Mouse (Mus musculus) stomach, embryonic 16.5 days (tissue): ENCODE measurements at regions not wholly inside any gene's neighbourhood (a gene's known extent, or its start where the extent isn't known, plus 50 kb on each side); places are given as distances from the start of the nearest gene placed in this dataset.

Experiments used
- ATAC-seq: fragments of 200-750 bp; cut with Nextera tagmentation; 2 replicates; pipeline ENCODE4 v1.8.0; 2017; ENCODE audit warnings: moderate number of reproducible peaks, moderate TSS enrichment; ENCODE audit not compliant: insufficient read depth, low FRiP score
- H3K27ac ChIP-seq: fragments of 300-500 bp; sonication (generic); 2 replicates; pipeline ENCODE4 v1.5.1; 2014; ENCODE audit warnings: low read length
- H3K27me3 ChIP-seq: fragments of 300-500 bp; sonication (generic); 2 replicates; pipeline ENCODE4 v1.6.1; 2014; ENCODE audit warnings: low read length, control low read depth, mixed read lengths; ENCODE audit not compliant: control insufficient read depth, insufficient read depth
- H3K36me3 ChIP-seq: fragments of 300-500 bp; sonication (generic); 2 replicates; pipeline ENCODE4 v1.6.1; 2014; ENCODE audit warnings: low read length; ENCODE audit not compliant: control insufficient read depth, insufficient read depth
- H3K4me1 ChIP-seq: fragments of 300-500 bp; sonication (generic); 2 replicates; pipeline ENCODE4 v1.6.1; 2014; ENCODE audit warnings: low read length, control low read depth, mixed read lengths; ENCODE audit not compliant: control insufficient read depth, insufficient read depth
- H3K4me2 ChIP-seq: fragments of 300-500 bp; sonication (generic); 2 replicates; pipeline ENCODE4 v1.6.1; 2014; ENCODE audit warnings: low read depth, low read length, mixed read lengths
- H3K4me3 ChIP-seq: fragments of 300-500 bp; sonication (generic); replicated peaks from 2 replicates; pipeline ENCODE4 v1.5.1; 2014; ENCODE audit warnings: mild to moderate bottlenecking, low read length
- H3K9ac ChIP-seq: fragments of 300-500 bp; sonication (generic); 2 replicates; pipeline ENCODE4 v1.6.1; 2014; ENCODE audit warnings: low read length
- H3K9me3 ChIP-seq: fragments of 300-500 bp; sonication (generic); replicated peaks from 2 replicates; pipeline ENCODE4 v1.6.1; 2016; ENCODE audit warnings: low read length, control low read depth; ENCODE audit not compliant: control insufficient read depth
- WGBS: fragments of 180-500 bp; shearing (Covaris S2); extraction: QIAGEN DNeasy Blood & Tissue Kit; methylation state at CpG from one replicate; pipeline ENCODE4 v1.1.7; 2014; 5-methylcytosine and 5-hydroxymethylcytosine counted together

- ATAC-seq: no peak
- 67% methylated on average over 7 of the region's 7 CpGs for WGBS
Measured at GRCm38 (mm10) chr6:135433753-135434152, 71.4 kb downstream of the Emp1 start.

DNA sequence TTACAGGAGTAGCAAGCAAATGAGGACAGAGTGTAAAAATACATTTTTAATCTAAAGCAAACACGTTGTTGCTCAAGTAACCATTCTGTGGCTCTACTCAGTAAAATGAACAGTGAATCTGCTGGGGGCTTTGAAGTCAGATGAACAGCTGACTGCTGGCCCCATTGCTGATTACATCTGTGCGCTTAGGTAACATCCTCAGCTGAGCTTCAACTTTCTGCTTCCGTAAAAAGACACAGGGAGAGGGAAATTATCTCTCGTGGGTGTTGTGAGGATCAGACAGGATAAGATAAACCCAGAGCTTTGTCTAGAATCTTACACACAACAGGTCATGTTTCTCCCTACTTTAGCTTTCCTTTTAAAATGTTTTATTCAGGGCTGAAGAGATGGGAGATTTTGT is 74.0 kb downstream of the Emp1 start:
- Histone ChIP-seq H3K27ac (no peak overlapping the region), H3K36me3 (no peaks in the 10 kb centered on the region), H3K27me3 (no peaks in the 10 kb centered on the region), H3K4me2 (no peak overlapping the region), H3K9ac (no peak overlapping the region), H3K9me3 (peaks cover 6% of the 10 kb centered on the region; the same call in 1 of the 2 replicates), H3K4me1 (no peaks in the 10 kb centered on the region), H3K4me3 (no peak overlapping the region)
- no peak for ATAC-seq
- WGBS: 67% methylated on average over 4 of the region's 4 CpGs

More at GRCm38 (mm10) chr6:135433753-135434152, 71.4 kb downstream of the Emp1 start:
- Histone ChIP-seq H3K4me3 (no peak overlapping the region), H3K27me3 (no peaks in the 10 kb centered on the region), H3K9ac (no peak overlapping the region), H3K4me1 (no peaks in the 10 kb centered on the region), H3K36me3 (no peaks in the 10 kb centered on the region), H3K4me2 (no peak overlapping the region), H3K9me3 (peaks cover 6% of the 10 kb centered on the region; the same call in 1 of the 2 replicates), H3K27ac (no peak overlapping the region)

DNA sequence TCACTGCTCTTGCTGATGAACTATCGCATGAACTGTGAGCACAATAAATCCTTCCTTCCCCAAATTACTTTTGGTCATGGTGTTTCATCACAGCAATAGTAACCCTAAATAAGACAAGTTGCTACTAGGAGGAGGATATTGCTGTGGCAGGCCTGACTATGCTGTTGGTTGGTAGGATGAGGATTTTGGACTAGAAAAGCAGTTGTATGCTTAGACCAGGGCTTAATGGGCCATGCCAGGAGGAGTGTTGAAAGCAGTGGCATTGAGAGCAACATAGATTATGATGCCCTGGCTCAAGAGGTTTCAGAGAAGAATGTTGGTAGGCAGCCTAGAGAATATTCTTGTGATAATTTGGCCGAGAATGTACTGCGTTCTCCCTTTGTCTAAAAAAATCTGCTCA is 75.9 kb downstream of the Emp1 start:
- no peak overlapping the region for H3K9ac ChIP-seq
- no peaks in the 10 kb centered on the region for H3K36me3 ChIP-seq
- H3K27me3 ChIP-seq: no peaks in the 10 kb centered on the region
- ATAC-seq: no peak
- H3K4me1 ChIP-seq: no peaks in the 10 kb centered on the region
- 91% methylated on average over 3 of the region's 3 CpGs for WGBS
- no peak overlapping the region for H3K27ac ChIP-seq
- no peak overlapping the region for H3K4me3 ChIP-seq
- H3K4me2 ChIP-seq: no peak overlapping the region
- H3K9me3 ChIP-seq: peaks cover 6% of the 10 kb centered on the region; the same call in 1 of the 2 replicates

- peaks cover 6% of the 10 kb centered on the region; the same call in 1 of the 2 replicates for H3K9me3 ChIP-seq
- H3K27ac ChIP-seq: no peak overlapping the region
- H3K4me1 ChIP-seq: 0 out of 2 replicates have a peak, but pooled peaks cover 3% of the 10 kb centered on the region
- ATAC-seq: no peak
- H3K4me2 ChIP-seq: no peak overlapping the region
- no peak overlapping the region for H3K9ac ChIP-seq
- 66% methylated on average over 11 of the region's 11 CpGs for WGBS
- no peaks in the 10 kb centered on the region for H3K36me3 ChIP-seq
- no peaks in the 10 kb centered on the region; the same call in 1 of the 2 replicates for H3K27me3 ChIP-seq
- H3K4me3 ChIP-seq: no peak overlapping the region
Measured at GRCm38 (mm10) chr6:135441126-135441871, 79.0 kb downstream of the Emp1 start.

DNA sequence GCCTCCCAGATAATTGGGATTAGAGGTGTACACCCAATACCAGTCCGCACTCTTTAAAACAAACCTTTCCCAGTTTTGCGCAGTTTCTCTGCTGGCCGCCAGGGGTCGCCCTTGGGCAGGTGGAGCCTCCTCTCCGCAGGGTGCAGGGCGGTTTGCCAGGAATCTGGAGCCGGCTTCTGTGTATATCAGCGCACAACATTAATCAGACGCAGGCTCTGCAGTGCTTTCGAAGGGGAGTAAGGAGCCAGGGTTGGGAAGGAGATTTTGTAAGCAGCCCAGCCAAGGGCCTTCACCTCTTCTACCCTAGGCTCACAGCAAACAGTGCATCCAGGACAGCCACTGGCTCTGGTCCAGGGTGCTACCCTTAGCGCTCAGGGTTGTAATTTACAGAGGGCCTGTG is 82.3 kb downstream of the Emp1 start:
- peak; percentile 92 for ATAC-seq
- no peak overlapping the region for H3K4me3 ChIP-seq
- H3K9me3 ChIP-seq: no peaks in the 10 kb centered on the region
- WGBS: 5% methylated on average over 11 of the region's 11 CpGs
- no peak overlapping the region for H3K9ac ChIP-seq
- no peaks in the 10 kb centered on the region; the same call in 1 of the 2 replicates for H3K27me3 ChIP-seq
- H3K36me3 ChIP-seq: no peaks in the 10 kb centered on the region
- H3K4me2 ChIP-seq: peak overlapping the region; percentile 36; the same call in 1 of the 2 replicates
- H3K4me1 ChIP-seq: 0 out of 2 replicates have a peak, but pooled peaks cover 3% of the 10 kb centered on the region
- no peak overlapping the region for H3K27ac ChIP-seq

DNA sequence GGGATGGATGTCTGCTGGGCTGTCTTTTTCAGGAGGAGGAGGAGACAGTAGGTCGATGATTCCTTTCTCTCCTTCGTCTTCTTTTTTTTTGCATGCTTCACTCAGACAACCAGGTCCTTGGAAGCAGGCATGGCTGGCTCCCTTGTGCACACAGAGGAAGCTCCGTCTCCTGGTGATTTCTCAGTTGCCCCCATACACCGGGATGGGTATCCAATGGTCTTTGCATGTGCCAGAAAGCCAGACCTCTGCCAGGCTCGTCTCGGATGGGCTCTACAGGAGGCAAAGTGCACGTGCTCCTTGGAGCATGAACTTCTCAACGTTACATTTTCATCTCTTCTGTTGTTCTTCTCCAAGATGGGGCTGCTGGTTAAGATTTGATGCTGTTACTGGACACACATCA is 82.7 kb downstream of the Emp1 start:
- H3K4me3 ChIP-seq: no peak overlapping the region
- H3K4me2 ChIP-seq: peak overlapping the region; percentile 36; the same call in 1 of the 2 replicates
- H3K36me3 ChIP-seq: no peaks in the 10 kb centered on the region
- 43% methylated on average over 8 of the region's 8 CpGs for WGBS
- no peaks in the 10 kb centered on the region for H3K9me3 ChIP-seq
- 0 out of 2 replicates have a peak, but pooled peaks cover 3% of the 10 kb centered on the region for H3K4me1 ChIP-seq
- H3K9ac ChIP-seq: no peak overlapping the region
- no peaks in the 10 kb centered on the region; the same call in 1 of the 2 replicates for H3K27me3 ChIP-seq
- H3K27ac ChIP-seq: no peak overlapping the region
- ATAC-seq: no peak

GRCm38 (mm10) chr6:135447801-135448200 is 85.5 kb downstream of the Emp1 start:
- 58% methylated on average over 2 of the region's 2 CpGs for WGBS
- Histone ChIP-seq H3K9ac (no peak overlapping the region), H3K9me3 (no peaks in the 10 kb centered on the region), H3K4me3 (no peak overlapping the region), H3K36me3 (no peaks in the 10 kb centered on the region), H3K27ac (no peak overlapping the region), H3K4me2 (no peak overlapping the region), H3K4me1 (0 out of 2 replicates have a peak, but pooled peaks cover 3% of the 10 kb centered on the region), H3K27me3 (no peaks in the 10 kb centered on the region; the same call in 1 of the 2 replicates)
- ATAC-seq: peak; percentile 57; the same call in 1 of the 2 replicates

GRCm38 (mm10) chr6:135449228-135449627 is 86.9 kb downstream of the Emp1 start:
- Histone ChIP-seq H3K27ac (no peak overlapping the region), H3K4me3 (no peak overlapping the region), H3K9ac (no peak overlapping the region), H3K4me2 (no peak overlapping the region), H3K27me3 (no peaks in the 10 kb centered on the region; the same call in 1 of the 2 replicates), H3K9me3 (no peaks in the 10 kb centered on the region), H3K36me3 (no peaks in the 10 kb centered on the region), H3K4me1 (0 out of 2 replicates have a peak, but pooled peaks cover 3% of the 10 kb centered on the region)
- no peak for ATAC-seq
- 73% methylated on average over 5 of the region's 5 CpGs for WGBS

GRCm38 (mm10) chr6:135450573-135450972 is 88.2 kb downstream of the Emp1 start:
- H3K9me3 ChIP-seq: no peaks in the 10 kb centered on the region
- no peak for ATAC-seq
- no peak overlapping the region for H3K4me3 ChIP-seq
- WGBS: 73% methylated on average over 7 of the region's 7 CpGs
- H3K36me3 ChIP-seq: no peaks in the 10 kb centered on the region
- H3K4me2 ChIP-seq: no peak overlapping the region
- no peak overlapping the region for H3K9ac ChIP-seq
- no peak overlapping the region for H3K27ac ChIP-seq
- no peaks in the 10 kb centered on the region; the same call in 1 of the 2 replicates for H3K27me3 ChIP-seq
- H3K4me1 ChIP-seq: no peaks in the 10 kb centered on the region
